Mouse (Mus musculus) hindbrain, embryonic 11.5 days (tissue): ENCODE measurements at regions not wholly inside any gene's neighbourhood (a gene's known extent, or its start where the extent isn't known, plus 50 kb on each side); places are given as distances from the start of the nearest gene placed in this dataset.

Experiments used
- ATAC-seq: fragments of 200-750 bp; cut with Nextera tagmentation; 2 replicates; pipeline ENCODE4 v1.8.0; 2017; ENCODE audit warnings: mild to moderate bottlenecking, moderate TSS enrichment, moderate library complexity; ENCODE audit not compliant: low FRiP score
- DNase-seq: peaks from one replicate; pipeline ENCODE4 v3.0.0-alpha.2; 2015; ENCODE audit warnings: low spot score
- H3K27ac ChIP-seq: fragments of 300-500 bp; sonication (generic); 2 replicates; pipeline ENCODE4 v1.5.1; 2014; ENCODE audit warnings: mild to moderate bottlenecking, low read depth, low read length
- H3K27me3 ChIP-seq: fragments of 300-500 bp; sonication (generic); 2 replicates; pipeline ENCODE4 v1.6.1; 2014; ENCODE audit warnings: mild to moderate bottlenecking, low read length, moderate library complexity, mixed read lengths; ENCODE audit not compliant: control insufficient read depth, insufficient read depth
- H3K36me3 ChIP-seq: fragments of 300-500 bp; sonication (generic); 2 replicates; pipeline ENCODE4 v1.6.1; 2014; ENCODE audit warnings: mild to moderate bottlenecking, low read length, moderate library complexity, mixed read lengths; ENCODE audit not compliant: control insufficient read depth, insufficient read depth
- H3K4me1 ChIP-seq: fragments of 300-500 bp; sonication (generic); replicated peaks from 2 replicates; pipeline ENCODE4 v1.6.1; 2014; ENCODE audit warnings: low read length, mixed read lengths; ENCODE audit not compliant: control insufficient read depth, insufficient read depth
- H3K4me2 ChIP-seq: fragments of 300-500 bp; sonication (generic); replicated peaks from 2 replicates; pipeline ENCODE4 v1.6.1; 2014; ENCODE audit warnings: mild to moderate bottlenecking, low read depth, low read length
- H3K4me3 ChIP-seq: fragments of 300-500 bp; sonication (generic); 2 replicates; pipeline ENCODE4 v1.5.1; 2014; ENCODE audit warnings: low read depth, low read length
- H3K9ac ChIP-seq: fragments of 300-500 bp; sonication (generic); 2 replicates; pipeline ENCODE4 v1.6.1; 2014; ENCODE audit warnings: low read depth, low read length
- H3K9me3 ChIP-seq: fragments of 300-500 bp; sonication (generic); 2 replicates; pipeline ENCODE4 v1.6.1; 2016; ENCODE audit warnings: low read length; ENCODE audit not compliant: control insufficient read depth
- WGBS: fragments of 180-500 bp; shearing (Covaris S2); extraction: QIAGEN DNeasy Blood & Tissue Kit; methylation state at CpG from one replicate; pipeline ENCODE4 v1.1.7; 2014; 5-methylcytosine and 5-hydroxymethylcytosine counted together

GRCm38 (mm10) chr15:97112452-97113200 lies 56.9 kb upstream of the Slc38a4 start:
- H3K36me3 ChIP-seq: no peaks in the 10 kb centered on the region
- H3K9ac ChIP-seq: no peak overlapping the region
- H3K4me1 ChIP-seq: no peaks in the 10 kb centered on the region
- ATAC-seq (no peak), DNase-seq (no peak)
- no peaks in the 10 kb centered on the region for H3K9me3 ChIP-seq
- H3K4me2 ChIP-seq: no peak overlapping the region
- H3K4me3 ChIP-seq: no peak overlapping the region
- H3K27ac ChIP-seq: no peak overlapping the region
- WGBS: 86% methylated on average over 19 of the region's 19 CpGs
- H3K27me3 ChIP-seq: no peaks in the 10 kb centered on the region

- Histone ChIP-seq H3K27me3 (no peaks in the 10 kb centered on the region), H3K4me2 (no peak overlapping the region), H3K36me3 (no peaks in the 10 kb centered on the region), H3K9me3 (no peaks in the 10 kb centered on the region), H3K4me1 (no peaks in the 10 kb centered on the region), H3K27ac (no peak overlapping the region), H3K9ac (no peak overlapping the region), H3K4me3 (no peak overlapping the region)
- DNase-seq (no peak), ATAC-seq (no peak)
- WGBS: 72% methylated on average over 11 of the region's 11 CpGs
Measured at GRCm38 (mm10) chr15:97111320-97112192, 55.8 kb upstream of the Slc38a4 start.

GRCm38 (mm10) chr15:97107779-97108178 lies 52.0 kb upstream of the Slc38a4 start:
- DNase-seq: no peak
- no peak overlapping the region for H3K4me3 ChIP-seq

GRCm38 (mm10) chr15:97106556-97106955 lies 50.8 kb upstream of the Slc38a4 start:
- DNase-seq: no peak
- no peaks in the 10 kb centered on the region for H3K36me3 ChIP-seq
- H3K9ac ChIP-seq: no peak overlapping the region
- no peak overlapping the region for H3K4me3 ChIP-seq
- no peaks in the 10 kb centered on the region for H3K9me3 ChIP-seq
- no peaks in the 10 kb centered on the region for H3K27me3 ChIP-seq
- no peaks in the 10 kb centered on the region for H3K4me1 ChIP-seq
- 93% methylated on average over 6 of the region's 6 CpGs for WGBS
- no peak overlapping the region for H3K27ac ChIP-seq
- ATAC-seq: no peak
- no peak overlapping the region for H3K4me2 ChIP-seq

More at GRCm38 (mm10) chr15:97107779-97108178, 52.0 kb upstream of the Slc38a4 start:
- Histone ChIP-seq H3K36me3 (no peaks in the 10 kb centered on the region), H3K27me3 (no peaks in the 10 kb centered on the region), H3K27ac (no peak overlapping the region), H3K4me1 (no peaks in the 10 kb centered on the region), H3K4me2 (no peak overlapping the region), H3K9me3 (no peaks in the 10 kb centered on the region), H3K9ac (no peak overlapping the region)
- ATAC-seq: no peak
- WGBS: 46% methylated on average over 10 of the region's 10 CpGs
